Mouse (Mus musculus) lung, adult 2 months (tissue): ENCODE results near the gene Mipol1.

Experiments used
- CTCF ChIP-seq: fragments of 200-500 bp; IDR thresholded peaks from 2 replicates; pipeline ENCODE4 v1.5.1; 2011; ENCODE audit warnings: mild to moderate bottlenecking, low read length, control low read depth; ENCODE audit not compliant: insufficient read depth
- POLR2A ChIP-seq: fragments of 200-500 bp; IDR thresholded peaks from 2 replicates; pipeline ENCODE4 v1.6.1; 2011; ENCODE audit warnings: low read depth, mild to moderate bottlenecking, control low read depth, low read length, borderline replicate concordance; ENCODE audit errors: extremely low read depth

DNA sequence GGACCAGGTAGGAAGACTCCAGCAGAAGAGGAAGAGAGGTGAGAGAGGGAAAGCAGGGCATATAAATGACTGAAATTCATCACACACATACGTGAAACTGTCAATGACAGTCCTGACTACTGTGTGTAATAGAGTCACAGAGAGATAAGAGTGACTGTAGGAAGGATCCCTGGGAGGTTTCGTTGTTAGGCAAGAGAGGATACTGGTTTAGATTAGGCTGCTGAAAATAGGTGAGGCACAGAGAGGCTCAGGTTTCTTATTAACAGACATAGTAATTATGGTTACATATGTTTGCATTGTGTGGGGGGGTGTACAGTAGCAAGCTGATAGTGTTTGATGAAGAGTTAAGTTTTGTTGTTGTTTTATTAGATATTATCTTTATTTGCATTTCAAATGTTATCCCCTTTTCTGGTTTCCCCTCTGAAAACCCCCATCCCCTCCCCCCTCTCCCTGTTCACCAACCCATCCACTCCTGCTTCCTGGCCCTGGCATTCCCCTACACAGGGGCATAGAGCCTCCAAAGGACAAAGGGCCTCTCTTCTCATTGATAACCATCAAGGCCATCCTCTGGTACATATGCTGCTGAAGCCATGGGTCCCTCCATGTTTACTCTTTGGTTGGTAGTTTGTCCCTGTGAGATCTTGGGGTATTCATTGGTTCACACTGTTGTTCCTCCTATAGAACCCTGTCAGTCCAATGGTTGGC is 157.5 kb downstream of the Mipol1 start:
- TF ChIP-seq CTCF (no peak), POLR2A (no peak)
